Mouse (Mus musculus) lung, postnatal 0 days (tissue): ENCODE results near the gene Ppcdc. TPM values are rescaled to one million over a fixed set of nuclear protein-coding genes. Genes with fewer than 3 reads are reported as not detected.

Experiments used
- ATAC-seq: fragments of 200-750 bp; cut with Nextera tagmentation; 2 replicates; pipeline ENCODE4 v1.8.0; 2017; ENCODE audit warnings: moderate library complexity
- DNase-seq: peaks from one replicate; pipeline ENCODE4 v3.0.0-alpha.2; 2016; ENCODE audit warnings: low spot score
- H3K27ac ChIP-seq: fragments of 300-500 bp; sonication (generic); 2 replicates; pipeline ENCODE4 v1.5.1; 2014; ENCODE audit warnings: antibody characterized with exemption, mild to moderate bottlenecking, low read length, mixed read lengths
- H3K27me3 ChIP-seq: fragments of 300-500 bp; sonication (generic); replicated peaks from 2 replicates; pipeline ENCODE4 v1.6.1; 2014; ENCODE audit warnings: low read length, mixed read lengths; ENCODE audit not compliant: insufficient read depth
- H3K36me3 ChIP-seq: fragments of 300-500 bp; sonication (generic); 2 replicates; pipeline ENCODE4 v1.6.1; 2014; ENCODE audit warnings: low read length, mixed read lengths; ENCODE audit not compliant: insufficient read depth
- H3K4me1 ChIP-seq: fragments of 300-500 bp; sonication (generic); 2 replicates; pipeline ENCODE4 v1.6.1; 2014; ENCODE audit warnings: antibody characterized with exemption, low read depth, low read length, mixed read lengths; ENCODE audit not compliant: insufficient read depth
- H3K4me2 ChIP-seq: fragments of 300-500 bp; sonication (generic); replicated peaks from 2 replicates; pipeline ENCODE4 v1.6.1; 2014; ENCODE audit warnings: low read depth, mild to moderate bottlenecking, low read length, moderate library complexity, mixed read lengths
- H3K4me3 ChIP-seq: fragments of 300-500 bp; sonication (generic); 2 replicates; pipeline ENCODE4 v1.5.1; 2014; ENCODE audit warnings: low read depth, low read length
- H3K9ac ChIP-seq: fragments of 300-500 bp; sonication (generic); replicated peaks from 2 replicates; pipeline ENCODE4 v1.6.1; 2014; ENCODE audit warnings: low read depth, mild to moderate bottlenecking
- H3K9me3 ChIP-seq: fragments of 300-500 bp; sonication (generic); 2 replicates; pipeline ENCODE4 v1.6.1; 2016; ENCODE audit warnings: low read length, mixed read lengths
- CTCF ChIP-seq: IDR thresholded peaks from 2 replicates; pipeline ENCODE4 v1.5.1; 2016; ENCODE audit warnings: antibody characterized with exemption, mild to moderate bottlenecking
- EP300 ChIP-seq: IDR thresholded peaks from 2 replicates; pipeline ENCODE4 v1.6.1; 2016; ENCODE audit warnings: antibody characterized with exemption, mild to moderate bottlenecking, control low read depth
- WGBS: fragments of 180-500 bp; shearing (Covaris S2); extraction: QIAGEN DNeasy Blood & Tissue Kit; methylation state at CpG from one replicate; pipeline ENCODE4 v1.1.7; 2014; 5-methylcytosine and 5-hydroxymethylcytosine counted together
- polyA plus RNA-seq: library from polyadenylated mRNA; unstranded; fragments of >200 nt; fragmentation: Nextera tagmentation; extraction: Ambion mirVana; gene quantifications from 2 replicates; pipeline ENCODE4 v1.2.1, GENCODE M21; 2015

The Ppcdc gene
- polyA plus RNA-seq, 1 experiment from 2014 or later, result 25.9 TPM

- no peak overlapping the region for H3K9ac ChIP-seq
- no peaks in the 10 kb centered on the region for H3K9me3 ChIP-seq
- H3K4me2 ChIP-seq, result no peak overlapping the region
- no peak overlapping the region for H3K27ac ChIP-seq
- DNase-seq, result no peak
- TF ChIP-seq CTCF, result no peak
- no peak for TF ChIP-seq EP300
- H3K27me3 ChIP-seq, result no peaks in the 10 kb centered on the region; the same call in 1 of the 2 replicates
- no peak overlapping the region for H3K4me3 ChIP-seq
- H3K4me1 ChIP-seq, result peaks cover 6% of the 10 kb centered on the region; the same call in 1 of the 2 replicates
- no peak for ATAC-seq
- 40% methylated on average over 3 of the region's 3 CpGs for WGBS
- H3K36me3 ChIP-seq, result no peaks in the 10 kb centered on the region
These were observed 26.2 kb upstream of the Ppcdc start for GRCm38 (mm10) chr9:57466101-57466500.

DNA sequence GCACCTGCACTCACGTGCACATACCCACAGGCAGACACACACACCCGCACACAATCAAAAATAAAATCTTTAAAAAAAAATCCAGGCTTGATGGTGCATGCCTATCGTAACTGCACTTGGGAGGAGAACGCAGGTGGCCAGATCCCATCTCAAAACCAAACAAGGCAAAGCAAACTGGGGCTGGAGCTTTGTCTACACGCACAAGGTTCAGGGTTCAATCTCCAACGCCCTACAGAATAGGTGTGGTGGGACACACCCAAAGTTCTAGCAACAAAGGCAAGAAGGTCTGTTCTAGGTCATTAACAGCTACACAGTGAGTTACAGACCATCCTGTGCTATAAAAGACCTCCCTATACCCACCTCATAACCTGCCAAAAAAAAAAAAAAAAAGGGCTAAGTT is 22.9 kb upstream of the Ppcdc start:
- H3K27ac ChIP-seq, result no peak overlapping the region
- H3K9ac ChIP-seq, result no peak overlapping the region
- ATAC-seq (no peak), DNase-seq (no peak)
- H3K27me3 ChIP-seq, result no peaks in the 10 kb centered on the region
- WGBS, result 69% methylated on average over 6 of the region's 6 CpGs
- no peaks in the 10 kb centered on the region for H3K9me3 ChIP-seq
- peaks cover 6% of the 10 kb centered on the region; the same call in 1 of the 2 replicates for H3K4me1 ChIP-seq
- no peak overlapping the region for H3K4me3 ChIP-seq
- no peaks in the 10 kb centered on the region for H3K36me3 ChIP-seq
- TF ChIP-seq EP300 (no peak), CTCF (no peak)
- no peak overlapping the region for H3K4me2 ChIP-seq

- Histone ChIP-seq H3K27ac (no peak overlapping the region), H3K36me3 (no peaks in the 10 kb centered on the region), H3K27me3 (no peaks in the 10 kb centered on the region), H3K4me3 (no peak overlapping the region), H3K4me2 (no peak overlapping the region), H3K4me1 (no peaks in the 10 kb centered on the region), H3K9ac (no peak overlapping the region), H3K9me3 (no peaks in the 10 kb centered on the region)
- ATAC-seq, result no peak
- peak; percentile 34; the same call in 1 of the 2 replicates for TF ChIP-seq CTCF
- TF ChIP-seq EP300, result no peak
- no peak for DNase-seq
- WGBS, result 95% methylated on average over 2 of the region's 2 CpGs
These were observed 19.8 kb upstream of the Ppcdc start for GRCm38 (mm10) chr9:57459707-57460106.

GRCm38 (mm10) chr9:57453516-57453915 is 13.6 kb upstream of the Ppcdc start:
- no peak for TF ChIP-seq EP300
- no peak for TF ChIP-seq CTCF
- Histone ChIP-seq H3K27me3 (no peaks in the 10 kb centered on the region), H3K4me3 (no peak overlapping the region), H3K27ac (no peak overlapping the region), H3K9ac (no peak overlapping the region), H3K9me3 (no peaks in the 10 kb centered on the region), H3K36me3 (no peaks in the 10 kb centered on the region), H3K4me1 (no peaks in the 10 kb centered on the region), H3K4me2 (no peak overlapping the region)
- ATAC-seq, result no peak
- 81% methylated on average over 4 of the region's 4 CpGs for WGBS
- DNase-seq, result no peak

DNA sequence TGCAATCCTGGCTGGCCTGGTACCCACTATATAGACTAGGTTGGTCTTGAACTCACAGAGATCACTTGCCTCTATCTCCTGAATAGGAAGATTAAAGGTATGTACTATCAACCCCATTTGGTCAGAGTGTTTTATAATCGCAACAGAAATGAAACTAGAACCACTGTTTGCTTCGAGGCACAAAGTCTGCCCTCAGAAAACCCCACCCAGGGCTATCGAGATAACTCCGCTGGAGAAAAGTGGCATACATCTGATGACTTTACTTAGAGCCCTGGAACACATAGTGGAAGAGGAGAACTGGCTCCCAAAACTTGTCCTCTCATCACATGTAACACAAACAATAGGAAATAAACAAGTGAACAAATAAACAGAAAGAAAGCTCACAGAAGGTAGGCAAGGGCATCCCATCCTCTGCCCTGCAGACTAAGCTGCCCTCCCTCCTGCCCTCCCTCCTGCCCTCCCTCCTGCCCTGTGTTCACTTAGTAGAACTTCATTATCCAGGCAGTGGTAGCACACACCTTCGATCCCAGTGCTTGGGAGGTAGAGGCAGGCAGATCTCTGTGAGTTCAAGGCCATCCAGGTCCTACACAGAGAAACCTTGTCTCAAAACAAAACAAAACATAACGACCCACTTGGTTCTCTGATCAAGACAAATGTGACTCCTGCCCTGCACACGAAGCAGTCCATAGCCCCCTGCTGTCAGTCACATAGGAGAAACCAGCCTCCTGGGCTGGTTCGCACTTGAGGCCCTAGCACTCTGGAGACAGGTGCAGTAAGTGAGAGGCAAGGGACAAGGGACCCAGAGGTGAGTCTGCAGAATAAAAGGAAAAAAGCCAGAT is 12.9 kb upstream of the Ppcdc start:
- Histone ChIP-seq H3K9me3 (no peaks in the 10 kb centered on the region), H3K27ac (no peak overlapping the region), H3K4me2 (no peak overlapping the region), H3K4me3 (no peak overlapping the region), H3K27me3 (no peaks in the 10 kb centered on the region), H3K9ac (no peak overlapping the region), H3K4me1 (no peaks in the 10 kb centered on the region), H3K36me3 (no peaks in the 10 kb centered on the region)
- ATAC-seq (no peak), DNase-seq (no peak)
- TF ChIP-seq CTCF, result no peak
- no peak for TF ChIP-seq EP300
- WGBS, result 69% methylated on average over 8 of the region's 8 CpGs

DNA sequence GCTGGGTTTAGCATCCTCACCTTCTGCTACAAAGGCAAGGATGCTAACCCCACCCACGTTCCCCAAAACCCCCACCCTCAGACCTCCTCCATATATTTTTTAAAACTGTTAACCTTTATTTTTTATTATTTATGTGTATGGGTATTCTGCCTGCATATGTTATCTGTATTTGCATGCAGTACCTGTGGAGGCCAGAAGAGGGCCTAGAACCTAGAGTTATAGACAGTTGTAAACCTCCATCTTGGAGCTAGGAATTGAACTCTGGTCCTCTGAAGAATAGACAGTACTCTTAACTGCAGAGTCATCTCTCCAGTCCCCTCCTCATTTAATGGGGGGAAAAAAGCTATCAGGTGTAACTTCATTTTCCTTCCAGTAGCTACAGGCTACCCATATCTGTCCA is 9.8 kb upstream of the Ppcdc start:
- TF ChIP-seq EP300 (no peak), CTCF (peak; percentile 53)
- no peaks in the 10 kb centered on the region for H3K36me3 ChIP-seq
- H3K27me3 ChIP-seq, result no peaks in the 10 kb centered on the region
- H3K9ac ChIP-seq, result no peak overlapping the region
- no peak overlapping the region for H3K4me3 ChIP-seq
- whole genome bisulfite sequencing, result 59% methylated on average over 1 of the region's 1 CpGs
- no peak overlapping the region for H3K27ac ChIP-seq
- no peaks in the 10 kb centered on the region for H3K9me3 ChIP-seq
- DNase-seq (no peak), ATAC-seq (no peak)
- no peak overlapping the region for H3K4me2 ChIP-seq
- H3K4me1 ChIP-seq, result no peaks in the 10 kb centered on the region
